ENCODE assay signal across 8 mouse cellular contexts in genomic region chr9:22188025-22188611, GRCm38 (mm10). TPM values are rescaled to one million over a fixed set of nuclear protein-coding genes. Genes with fewer than 3 reads are reported as not detected.
DNase-seq lines count a peak whose midpoint lies in the region; ATAC-seq lines count a peak whose summit lies in the region.

Gene Zfp872, plus strand, starts transcription at chr9:22188090.

- 19% methylated on average over 41 of the region's 43 CpGs for WGBS in hindbrain, embryonic 14.5 days
- WGBS in limb, embryonic 10.5 days, result 17% methylated on average over 43 of the region's 43 CpGs
- 8% methylated on average over 43 of the region's 43 CpGs for WGBS in midbrain, embryonic 12.5 days
- 15% methylated on average over 43 of the region's 43 CpGs for WGBS in stomach, embryonic 15.5 days

- peak; percentile 84; the same call in 1 of the 2 replicates for ATAC-seq in hindbrain, embryonic 14.5 days (ENCODE audit: low FRiP score)
- peak; percentile 71 for ATAC-seq in midbrain, embryonic 12.5 days (ENCODE audit: low FRiP score, low read depth)
- peak; percentile 56; the same call in 1 of the 2 replicates for ATAC-seq in stomach, embryonic 15.5 days (ENCODE audit: insufficient read depth, low FRiP score, low read depth)

- no peaks in the 10 kb centered on the region for H3K4me1 ChIP-seq in hindbrain, embryonic 14.5 days (replicated peaks; ENCODE audit: control insufficient read depth, insufficient read depth, low read length)
- peaks cover 5% of the 10 kb centered on the region; the same call in 1 of the 2 replicates for H3K4me1 ChIP-seq in limb, embryonic 10.5 days
- peaks cover 8% of the 10 kb centered on the region; the same call in 1 of the 2 replicates for H3K4me1 ChIP-seq in midbrain, embryonic 12.5 days
- H3K4me1 ChIP-seq in stomach, embryonic 15.5 days, result no peaks in the 10 kb centered on the region

- H3K27ac ChIP-seq in hindbrain, embryonic 14.5 days, result no peak within 1 kb of the TSS
- H3K27ac ChIP-seq in limb, embryonic 10.5 days, result peak within 1 kb of the TSS; percentile 66
- no peak within 1 kb of the TSS for H3K27ac ChIP-seq in midbrain, embryonic 12.5 days (replicated peaks)
- no peak within 1 kb of the TSS for H3K27ac ChIP-seq in stomach, embryonic 15.5 days

- H3K4me3 ChIP-seq in hindbrain, embryonic 14.5 days (replicated peaks; ENCODE audit: low read length), result peak within 1 kb of the TSS; percentile 36
- H3K4me3 ChIP-seq in limb, embryonic 10.5 days, result peak within 1 kb of the TSS; percentile 56
- peak within 1 kb of the TSS; percentile 43 for H3K4me3 ChIP-seq in midbrain, embryonic 12.5 days
- H3K4me3 ChIP-seq in stomach, embryonic 15.5 days (replicated peaks), result peak within 1 kb of the TSS; percentile 42

- peak within 1 kb of the TSS; percentile 62 for H3K4me2 ChIP-seq in hindbrain, embryonic 14.5 days (replicated peaks)
- H3K4me2 ChIP-seq in midbrain, embryonic 12.5 days (replicated peaks), result peak within 1 kb of the TSS; percentile 74
- peak within 1 kb of the TSS; percentile 68 for H3K4me2 ChIP-seq in stomach, embryonic 15.5 days

- H3K9ac ChIP-seq in hindbrain, embryonic 14.5 days, result peak within 1 kb of the TSS; percentile 49; the same call in 1 of the 2 replicates
- peak within 1 kb of the TSS; percentile 50 for H3K9ac ChIP-seq in midbrain, embryonic 12.5 days (replicated peaks)
- 0 out of 2 replicates have a peak within 1 kb of the TSS, but pooled peaks have one; percentile 31 for H3K9ac ChIP-seq in stomach, embryonic 15.5 days

- H3K9me3 ChIP-seq in hindbrain, embryonic 14.5 days (ENCODE audit: control insufficient read depth, low read length), result peaks cover 9% of the 10 kb centered on the region; the same call in 1 of the 2 replicates
- 0 out of 2 replicates have a peak, but pooled peaks cover 3% of the 10 kb centered on the region for H3K9me3 ChIP-seq in limb, embryonic 10.5 days (replicated peaks)
- peaks cover 14% of the 10 kb centered on the region; the same call in 1 of the 2 replicates for H3K9me3 ChIP-seq in midbrain, embryonic 12.5 days
- H3K9me3 ChIP-seq in stomach, embryonic 15.5 days, result no peaks in the 10 kb centered on the region

- DNase-seq in adrenal gland, adult 8-10 months, result peak; percentile 71
- DNase-seq in cerebellum, postnatal 10 days, result peak; percentile 86 to 92
- DNase-seq in frontal cortex, postnatal 14 days (ENCODE audit: low spot score in 2 of 2), result peak; percentile 15 to 23
- peak; percentile 47 for DNase-seq in hindbrain, embryonic 14.5 days (ENCODE audit: low spot score)
- peak; percentile 70 for DNase-seq in limb, embryonic 10.5 days (ENCODE audit: low spot score)
- no peak for DNase-seq in spleen, postnatal 36 days (ENCODE audit: low spot score in 2 of 2)

- H3K27me3 ChIP-seq in hindbrain, embryonic 14.5 days (ENCODE audit: control insufficient read depth, insufficient read depth, low read length), result peaks cover 7% of the 10 kb centered on the region; the same call in 1 of the 2 replicates
- peaks cover 24% of the 10 kb centered on the region for H3K27me3 ChIP-seq in limb, embryonic 10.5 days (ENCODE audit: low read depth, poor library complexity, severe bottlenecking)
- peaks cover 15% of the 10 kb centered on the region for H3K27me3 ChIP-seq in midbrain, embryonic 12.5 days
- no peaks in the 10 kb centered on the region for H3K27me3 ChIP-seq in stomach, embryonic 15.5 days (replicated peaks)

- H3K36me3 ChIP-seq in hindbrain, embryonic 14.5 days (replicated peaks; ENCODE audit: control insufficient read depth, insufficient read depth), result no peaks in the 10 kb centered on the region
- no peaks in the 10 kb centered on the region for H3K36me3 ChIP-seq in limb, embryonic 10.5 days
- H3K36me3 ChIP-seq in midbrain, embryonic 12.5 days, result no peaks in the 10 kb centered on the region
- no peaks in the 10 kb centered on the region for H3K36me3 ChIP-seq in stomach, embryonic 15.5 days

RNA-seq across cellular contexts. Expression of gene Zfp872, which starts in this region (rescaled TPM):
- total RNA-seq in adrenal gland, adult 8-10 months (2022), result 1 to 10 TPM; 3.0 to 7.2 (median 4.1) TPM
- 0.43 and 0.69 TPM in 2 replicates for polyA plus RNA-seq in hindbrain, embryonic 14.5 days (2014; fragmentation: Nextera tagmentation; extraction: Ambion mirVana)
- polyA plus RNA-seq in limb, embryonic 10.5 days (2016; fragmentation: Nextera tagmentation; extraction: Ambion mirVana), result 0.10 and 0.18 TPM in 2 replicates
- polyA plus RNA-seq in midbrain, embryonic 12.5 days (2016; fragmentation: Nextera tagmentation; extraction: Ambion mirVana), result 0.12 and 0.24 TPM in 2 replicates
- polyA plus RNA-seq in stomach, embryonic 15.5 days (2015; fragmentation: Nextera tagmentation; extraction: Ambion mirVana), result 1.7 and 1.9 TPM in 2 replicates

Comparison
In these comparisons a context has a peak if more than half of its experiments do, and no peak if none do; other contexts are left out.
1. Peak in DNase-seq, ATAC-seq, H3K4me3 ChIP-seq, H3K9ac ChIP-seq and H3K4me2 ChIP-seq in hindbrain, embryonic 14.5 days; RNA of the gene not detected or under 1 TPM.
2. Peak in DNase-seq, H3K4me3 ChIP-seq and H3K27ac ChIP-seq in limb, embryonic 10.5 days; RNA of the gene not detected or under 1 TPM.
3. Peak in ATAC-seq, H3K4me3 ChIP-seq, H3K9ac ChIP-seq and H3K4me2 ChIP-seq in midbrain, embryonic 12.5 days; RNA of the gene not detected or under 1 TPM.
4. DNase-seq: peak in adrenal gland, adult 8-10 months (single experiment), cerebellum, postnatal 10 days (2 of 2) and frontal cortex, postnatal 14 days (2 of 2); none in spleen, postnatal 36 days (0 of 2).
5. Peak in every context shown above with its lines, with median percentiles within 50 percentile points of each other: ATAC-seq, H3K4me2 ChIP-seq, H3K4me3 ChIP-seq and H3K9ac ChIP-seq.